Mouse (Mus musculus): ENCODE measurements at regions not wholly inside any gene's neighbourhood (a gene's known extent, or its start where the extent isn't known, plus 50 kb on each side); places are given as distances from the start of the nearest gene placed in this dataset.

DNA sequence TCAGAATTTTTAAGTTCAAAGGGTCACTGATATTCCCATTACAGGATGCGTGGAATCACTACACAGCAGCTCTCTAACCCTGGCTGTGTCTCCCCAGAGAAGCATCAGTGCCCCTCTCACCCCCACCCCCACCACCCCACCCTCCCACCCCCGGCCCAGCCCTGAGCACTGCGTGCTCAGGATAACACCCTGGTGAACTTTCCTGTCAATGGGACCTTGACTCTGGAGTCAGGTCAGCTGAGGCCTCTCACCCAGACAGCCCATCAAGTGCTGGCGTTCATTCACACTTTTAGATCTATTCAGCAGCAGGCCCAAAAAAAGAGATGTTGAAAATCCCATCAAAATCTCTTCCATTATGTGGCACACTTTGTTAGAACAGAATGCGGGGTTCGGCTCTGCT, 148.6 kb upstream of the Lef1 start:
- no peak for TF ChIP-seq GATA1 (IDR thresholded peaks at IDR 0.05; ENCODE audit: low read length)

DNA sequence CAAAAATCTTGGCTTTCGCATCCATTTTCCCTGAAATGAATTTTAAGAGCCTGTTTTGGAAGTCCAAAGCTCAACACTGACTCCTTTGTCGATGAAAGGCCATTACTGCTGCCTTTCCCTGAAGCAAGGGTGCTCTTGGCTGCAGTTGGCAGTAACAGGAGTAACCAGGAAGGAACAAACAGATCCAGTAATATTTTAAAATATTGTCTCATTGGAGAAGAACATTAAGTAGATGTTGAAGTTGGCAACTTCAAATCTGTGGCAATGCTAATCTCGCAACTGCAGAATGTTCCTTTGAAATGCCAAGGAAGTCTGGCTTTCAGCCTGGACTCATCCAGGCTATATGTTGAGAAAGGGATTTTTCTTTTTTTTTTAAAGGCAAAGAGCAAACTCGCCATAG, 154.3 kb upstream of the Lef1 start:
- no peak for TF ChIP-seq GATA1 (IDR thresholded peaks at IDR 0.05; ENCODE audit: low read length)

- no peak for TF ChIP-seq GATA1 (IDR thresholded peaks at IDR 0.05; ENCODE audit: low read length)
These were observed 158.9 kb upstream of the Lef1 start for GRCm38 (mm10) chr3:130951381-130951780.

GRCm38 (mm10) chr3:130950872-130951271, 159.4 kb upstream of the Lef1 start:
- TF ChIP-seq GATA1 (IDR thresholded peaks at IDR 0.05; ENCODE audit: low read length) = no peak

- no peak for TF ChIP-seq GATA1 (IDR thresholded peaks at IDR 0.05; ENCODE audit: low read length)
These were observed 162.4 kb upstream of the Lef1 start for GRCm38 (mm10) chr3:130947880-130948279.

GRCm38 (mm10) chr3:130947277-130947606, 163.0 kb upstream of the Lef1 start:
- TF ChIP-seq GATA1 (IDR thresholded peaks at IDR 0.05; ENCODE audit: low read length) = no peak

DNA sequence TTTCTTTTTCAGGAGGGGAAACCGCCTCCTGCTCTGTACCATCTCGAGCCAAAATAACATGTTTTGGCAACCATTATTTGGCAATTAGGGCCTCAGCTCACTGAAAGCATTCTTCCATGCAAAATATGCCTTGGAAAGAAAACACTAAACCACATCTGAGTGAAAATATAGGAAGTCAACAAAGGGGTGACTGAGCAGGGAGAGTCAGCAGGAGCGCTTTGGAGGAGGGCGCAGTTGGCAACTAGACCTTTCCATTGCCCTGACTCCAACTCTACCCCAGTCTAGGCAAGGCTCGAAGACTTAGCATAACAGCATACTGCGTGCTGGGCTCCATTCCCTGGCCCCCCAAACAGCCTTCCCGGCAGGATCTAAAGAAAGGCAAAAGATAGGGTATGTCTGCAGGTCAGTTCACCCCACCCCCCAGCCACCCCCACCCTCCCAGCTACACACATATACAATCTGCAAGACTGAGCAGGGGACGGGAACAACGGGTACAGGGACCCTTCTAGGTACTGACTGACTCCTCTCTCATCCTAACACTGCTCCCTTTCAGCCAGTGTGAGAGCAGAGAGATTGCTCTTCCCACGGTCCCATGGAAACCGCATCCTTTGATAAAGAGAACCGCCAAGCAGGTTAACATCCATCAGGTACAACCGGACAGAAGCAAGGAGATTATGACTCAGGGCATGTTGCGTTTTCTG, 163.5 kb upstream of the Lef1 start:
- TF ChIP-seq GATA1 (IDR thresholded peaks at IDR 0.05; ENCODE audit: low read length) = no peak

DNA sequence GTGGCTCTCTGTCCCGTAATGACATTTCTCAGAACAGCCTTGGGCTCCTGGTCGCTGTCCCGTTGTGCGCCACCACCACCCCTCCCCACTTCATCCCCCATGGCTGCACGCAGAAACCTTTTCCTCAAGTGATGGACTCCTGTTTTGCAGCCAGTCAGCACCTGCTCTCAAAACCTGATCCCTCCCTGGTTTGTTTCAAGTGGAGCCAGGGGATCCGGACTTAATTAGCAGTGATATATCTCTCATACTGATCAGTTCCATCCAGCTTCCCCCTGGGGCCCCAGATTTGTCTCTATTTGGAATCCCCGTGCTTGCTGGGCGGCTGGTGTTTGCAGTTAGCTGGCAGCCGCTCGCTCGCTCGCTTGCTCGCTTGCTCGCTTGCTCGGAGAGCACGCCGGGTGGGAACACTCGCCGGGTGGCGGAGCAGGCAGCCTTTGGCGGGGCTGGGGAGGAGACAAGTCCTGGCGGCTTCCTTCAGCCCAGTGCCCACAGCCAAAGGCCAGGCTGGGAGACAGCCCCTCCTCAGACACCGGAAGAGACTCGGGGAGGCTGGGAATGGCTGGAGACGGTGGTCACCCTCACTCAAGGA, 164.3 kb upstream of the Lef1 start:
- no peak for TF ChIP-seq GATA1 (IDR thresholded peaks at IDR 0.05; ENCODE audit: low read length)

- TF ChIP-seq GATA1 (IDR thresholded peaks at IDR 0.05; ENCODE audit: low read length) = no peak
These were observed 164.9 kb upstream of the Lef1 start for GRCm38 (mm10) chr3:130945396-130945795.

DNA sequence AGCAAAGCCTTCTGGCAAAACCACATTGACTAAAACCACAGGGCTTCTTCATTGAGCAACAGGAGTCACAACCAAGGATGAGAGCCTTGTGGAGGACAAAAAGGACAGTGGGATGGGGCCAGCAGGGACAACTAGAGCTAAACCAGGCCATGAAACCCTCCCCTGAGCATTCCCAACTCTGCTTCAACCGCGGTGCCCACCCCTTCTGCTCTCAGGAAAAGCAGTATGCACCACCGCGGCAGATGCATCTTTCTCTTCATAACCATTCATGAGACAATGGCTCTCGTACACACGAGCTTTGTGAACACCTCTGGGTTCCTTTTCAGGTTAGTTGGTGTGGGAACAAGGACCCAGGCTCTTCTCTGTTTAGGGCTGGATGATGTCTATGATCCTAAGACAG, 166.0 kb upstream of the Lef1 start:
- TF ChIP-seq GATA1 (IDR thresholded peaks at IDR 0.05; ENCODE audit: low read length) = no peak

DNA sequence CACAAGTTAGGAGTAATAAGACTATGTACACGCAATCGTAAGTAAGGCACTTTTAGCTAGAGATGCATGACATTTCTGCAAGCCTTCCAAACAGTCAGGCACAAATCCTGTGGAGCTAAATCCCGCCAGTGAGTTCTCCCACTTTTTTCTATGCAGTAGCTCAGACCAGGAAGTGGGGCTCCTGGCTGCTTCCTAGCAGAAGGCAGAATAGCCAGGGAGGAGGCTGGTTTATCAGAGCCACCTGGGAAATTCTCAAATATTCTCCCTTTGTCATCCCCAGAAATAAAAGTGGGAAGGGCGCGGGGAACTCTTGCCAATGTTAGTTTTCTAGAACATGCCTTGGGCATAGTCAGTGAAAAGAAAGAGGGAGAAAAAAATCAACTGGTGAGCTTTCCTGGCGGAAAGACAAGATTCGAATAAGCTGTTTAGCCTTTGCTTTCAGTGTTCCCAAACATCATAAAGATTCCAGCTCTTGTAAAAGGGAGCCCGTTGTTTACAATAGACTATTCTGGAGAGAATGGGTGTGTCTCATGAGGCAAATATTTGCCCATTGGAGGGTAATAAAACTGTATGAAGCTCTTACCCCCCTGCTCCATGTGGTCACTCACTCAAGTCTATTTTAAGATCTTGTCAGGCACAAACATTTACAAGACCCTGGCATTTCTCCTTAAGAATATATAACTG, 167.2 kb upstream of the Lef1 start:
- no peak for TF ChIP-seq GATA1 (IDR thresholded peaks at IDR 0.05; ENCODE audit: low read length)

GRCm38 (mm10) chr3:130940302-130940867, 169.9 kb upstream of the Lef1 start:
- no peak for TF ChIP-seq GATA1 (IDR thresholded peaks at IDR 0.05; ENCODE audit: low read length)

DNA sequence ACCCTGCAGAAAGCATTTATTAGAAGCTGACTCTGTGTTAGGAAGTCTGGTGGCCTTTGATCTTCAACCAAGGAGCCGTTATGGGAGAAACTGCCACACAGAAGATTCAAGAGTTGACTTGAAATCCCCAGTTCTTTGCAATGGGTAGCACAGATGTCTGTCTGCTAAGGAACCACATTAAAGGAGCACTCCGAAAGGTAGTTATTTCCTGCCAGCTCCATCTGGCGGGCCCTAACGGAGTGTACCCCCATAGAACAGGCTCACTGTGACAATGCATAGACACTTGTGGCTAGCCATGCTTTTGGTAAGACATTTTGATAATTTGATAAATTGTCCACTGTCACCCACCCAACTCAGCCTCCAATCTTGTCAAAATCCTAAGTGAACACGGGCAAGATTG, 173.3 kb upstream of the Lef1 start:
- no peak for TF ChIP-seq GATA1 (IDR thresholded peaks at IDR 0.05; ENCODE audit: low read length)

DNA sequence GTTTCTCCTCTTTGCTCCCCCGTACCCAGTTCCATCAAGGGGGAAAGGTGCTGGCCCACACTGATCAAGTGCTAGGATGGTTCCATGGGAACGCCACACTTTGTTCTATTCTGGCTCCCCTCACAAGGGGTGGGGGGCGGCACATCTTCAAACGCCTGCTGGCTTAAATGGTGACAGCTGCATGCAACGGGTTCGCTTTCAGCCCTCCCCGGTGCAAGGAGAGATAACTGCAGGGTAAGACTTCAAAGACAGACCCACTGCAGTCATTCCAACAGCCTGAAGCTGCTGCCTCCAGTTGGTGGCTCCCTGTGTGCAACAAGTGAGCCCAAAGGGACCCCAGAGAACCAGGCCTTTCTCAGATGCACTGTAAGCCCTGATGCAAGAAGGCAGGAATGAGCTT, 173.9 kb upstream of the Lef1 start:
- TF ChIP-seq GATA1 (IDR thresholded peaks at IDR 0.05; ENCODE audit: low read length) = no peak

DNA sequence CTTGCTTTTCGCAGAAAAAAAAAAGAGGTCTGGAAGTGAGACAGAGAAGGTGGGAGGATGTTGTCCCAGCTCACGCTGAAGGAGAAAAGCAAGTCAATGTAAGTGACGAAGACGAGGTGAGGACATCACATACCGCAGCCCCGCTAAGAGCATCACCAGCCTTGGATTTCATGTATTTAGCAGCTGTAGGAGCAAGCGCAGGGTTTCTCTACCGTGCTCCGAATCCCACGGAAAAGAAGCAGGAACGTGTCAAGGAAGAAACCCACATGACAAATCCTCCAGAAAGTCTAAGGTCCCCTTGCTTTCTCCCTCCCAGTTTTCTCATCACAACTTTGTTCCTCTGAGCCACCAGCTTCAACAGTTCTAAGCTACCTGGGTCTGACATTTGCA, 174.3 kb upstream of the Lef1 start:
- no peak for TF ChIP-seq GATA1 (IDR thresholded peaks at IDR 0.05; ENCODE audit: low read length)

DNA sequence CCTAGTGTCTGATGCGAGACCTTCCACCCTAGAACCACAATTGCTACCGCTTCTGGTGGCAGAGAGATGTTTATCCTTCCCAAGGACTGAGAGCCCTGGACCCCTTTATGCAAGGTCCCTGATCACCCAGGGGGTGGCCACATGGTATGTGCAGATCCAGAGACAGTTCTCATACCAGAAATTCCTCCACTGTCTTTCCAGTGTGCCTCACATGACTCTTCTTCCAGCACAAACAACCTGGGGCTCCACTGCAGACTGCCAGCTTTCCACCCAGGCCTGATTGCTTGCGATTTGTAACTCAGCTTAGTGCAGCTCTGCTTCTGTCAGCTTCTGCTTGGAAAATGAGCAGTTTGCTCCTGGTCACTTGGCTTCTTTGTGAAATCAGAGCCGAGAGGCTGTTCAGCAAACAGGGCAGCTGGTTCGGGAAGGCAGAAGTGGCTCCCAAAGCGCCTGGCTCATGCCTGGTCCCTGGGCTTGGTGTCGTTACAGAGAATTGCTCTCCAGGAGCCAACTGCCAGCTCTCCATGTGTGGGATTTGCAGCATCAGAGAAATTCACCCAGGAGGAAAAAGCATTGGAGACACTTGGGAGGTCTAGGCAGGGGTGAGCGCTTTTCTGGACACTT, 174.9 kb upstream of the Lef1 start:
- TF ChIP-seq GATA1 (IDR thresholded peaks at IDR 0.05; ENCODE audit: low read length) = no peak

All from G1E-ER4 (cell line).